Mouse (Mus musculus) forebrain, embryonic 13.5 days (tissue): ENCODE results near the gene Olfr948. TPM values are rescaled to one million over a fixed set of nuclear protein-coding genes. Genes with fewer than 3 reads are reported as not detected.

Experiments used
- ATAC-seq: fragments of 200-750 bp; cut with Nextera tagmentation; 2 replicates; pipeline ENCODE4 v1.8.0; 2017
- H3K27ac ChIP-seq: fragments of 300-500 bp; sonication (generic); 2 replicates; pipeline ENCODE4 v1.5.1; 2015; ENCODE audit warnings: inconsistent platforms, mild to moderate bottlenecking, moderate library complexity
- H3K27me3 ChIP-seq: fragments of 300-500 bp; sonication (generic); 2 replicates; pipeline ENCODE4 v1.6.1; 2015; ENCODE audit warnings: mild to moderate bottlenecking, inconsistent platforms
- H3K36me3 ChIP-seq: fragments of 300-500 bp; sonication (generic); 2 replicates; pipeline ENCODE4 v1.6.1; 2015; ENCODE audit warnings: mild to moderate bottlenecking, inconsistent platforms; ENCODE audit not compliant: poor library complexity, severe bottlenecking
- H3K4me1 ChIP-seq: fragments of 300-500 bp; sonication (generic); 2 replicates; pipeline ENCODE4 v1.6.1; 2015; ENCODE audit warnings: inconsistent platforms
- H3K4me2 ChIP-seq: fragments of 300-500 bp; sonication (generic); 2 replicates; pipeline ENCODE4 v1.6.1; 2015; ENCODE audit warnings: inconsistent platforms, mild to moderate bottlenecking, moderate library complexity
- H3K4me3 ChIP-seq: fragments of 300-500 bp; sonication (generic); 2 replicates; pipeline ENCODE4 v1.5.1; 2015; ENCODE audit warnings: mild to moderate bottlenecking, inconsistent platforms
- H3K9ac ChIP-seq: fragments of 300-500 bp; sonication (generic); 2 replicates; pipeline ENCODE4 v1.6.1; 2015; ENCODE audit warnings: mild to moderate bottlenecking, inconsistent platforms
- H3K9me3 ChIP-seq: fragments of 300-500 bp; sonication (generic); replicated peaks from 2 replicates; pipeline ENCODE4 v1.6.1; 2016; ENCODE audit warnings: inconsistent platforms
- WGBS: fragments of 180-500 bp; shearing (Covaris S2); methylation state at CpG from one replicate; pipeline ENCODE4 v1.1.7; 2015; 5-methylcytosine and 5-hydroxymethylcytosine counted together
- polyA plus RNA-seq: library from polyadenylated mRNA; unstranded; fragments of >200 nt; fragmentation: Nextera tagmentation; extraction: Ambion mirVana; gene quantifications from 2 replicates; pipeline ENCODE4 v1.2.1, GENCODE M21; 2015

The Olfr948 gene
- not detected in 2 replicates for polyA plus RNA-seq

GRCm38 (mm10) chr9:39325945-39326344 lies at the start of gene Olfr948:
Gene Olfr948 (minus strand): TSS chr9:39326045.
- Histone ChIP-seq H3K4me2 (no peak within 1 kb of the TSS), H3K27me3 (no peaks in the 10 kb centered on the region), H3K4me3 (no peak within 1 kb of the TSS), H3K27ac (no peak within 1 kb of the TSS), H3K9ac (no peak within 1 kb of the TSS), H3K9me3 (no peaks in the 10 kb centered on the region), H3K4me1 (no peaks in the 10 kb centered on the region), H3K36me3 (no peaks in the 10 kb centered on the region)
- no peak for ATAC-seq

- ATAC-seq: no peak
- no peak overlapping the region for H3K27ac ChIP-seq
These were observed 38.7 kb downstream of the Olfr948 start for GRCm38 (mm10) chr9:39287136-39287535.

GRCm38 (mm10) chr9:39276718-39277117 lies 49.1 kb downstream of the Olfr948 start, which contains the start of gene Olfr945:
Gene Olfr945 (minus strand): TSS chr9:39276818.
- H3K9ac ChIP-seq: no peak within 1 kb of the TSS
- WGBS: 88% methylated on average over 3 of the region's 3 CpGs
- H3K4me3 ChIP-seq: no peak within 1 kb of the TSS
- no peaks in the 10 kb centered on the region for H3K9me3 ChIP-seq
- H3K27me3 ChIP-seq: no peaks in the 10 kb centered on the region
- ATAC-seq: no peak
- H3K4me1 ChIP-seq: no peaks in the 10 kb centered on the region
- H3K27ac ChIP-seq: no peak within 1 kb of the TSS
- H3K4me2 ChIP-seq: no peak within 1 kb of the TSS
- H3K36me3 ChIP-seq: no peaks in the 10 kb centered on the region

More at GRCm38 (mm10) chr9:39287136-39287535, 38.7 kb downstream of the Olfr948 start:
- no peaks in the 10 kb centered on the region for H3K27me3 ChIP-seq
- no peaks in the 10 kb centered on the region for H3K9me3 ChIP-seq
- no peak overlapping the region for H3K9ac ChIP-seq
- no peaks in the 10 kb centered on the region for H3K36me3 ChIP-seq
- 79% methylated on average over 2 of the region's 2 CpGs for WGBS
- H3K4me3 ChIP-seq: no peak overlapping the region
- no peaks in the 10 kb centered on the region for H3K4me1 ChIP-seq
- H3K4me2 ChIP-seq: no peak overlapping the region

Other genes starting within 250 kb of the Olfr948 start
- gene Olfr938, start 247.2 kb downstream of the Olfr948 start, polyA plus RNA-seq: not detected in 2 replicates
- not detected in 2 replicates for gene Olfr27, start 197.9 kb downstream of the Olfr948 start, polyA plus RNA-seq
- gene Olfr943, start 159.7 kb downstream of the Olfr948 start, polyA plus RNA-seq: not detected in 2 replicates
- gene Olfr944, start 124.1 kb downstream of the Olfr948 start, polyA plus RNA-seq: not detected in 2 replicates
- not detected in 2 replicates for gene Olfr1537, start 76.1 kb downstream of the Olfr948 start, polyA plus RNA-seq
- gene Olfr945, start 49.2 kb downstream of the Olfr948 start, polyA plus RNA-seq: not detected in 2 replicates
- not detected in 2 replicates for gene Olfr951, start 61.4 kb upstream of the Olfr948 start, polyA plus RNA-seq
- not detected in 2 replicates for gene Olfr952, start 101.1 kb upstream of the Olfr948 start, polyA plus RNA-seq
- not detected in 2 replicates for gene Olfr954, start 130.7 kb upstream of the Olfr948 start, polyA plus RNA-seq
- gene Olfr955, start 145.9 kb upstream of the Olfr948 start, polyA plus RNA-seq: not detected in 2 replicates
- gene Olfr44, start 167.9 kb upstream of the Olfr948 start, polyA plus RNA-seq: not detected in 2 replicates
- gene Olfr957, start 189.8 kb upstream of the Olfr948 start, polyA plus RNA-seq: not detected in 2 replicates
- not detected in 2 replicates for gene Olfr958, start 228.0 kb upstream of the Olfr948 start, polyA plus RNA-seq
- gene Olfr959, start 249.5 kb upstream of the Olfr948 start, polyA plus RNA-seq: not detected in 2 replicates